Mouse (Mus musculus) neural tube, embryonic 12.5 days (tissue): ENCODE results near the gene Olfr287. TPM values are rescaled to one million over a fixed set of nuclear protein-coding genes. Genes with fewer than 3 reads are reported as not detected.

ENCODE experiments used
- ATAC-seq: fragments of 200-750 bp; cut with Nextera tagmentation; 2 replicates; pipeline ENCODE4 v1.8.0; 2017; ENCODE audit warnings: low read depth, mild to moderate bottlenecking, moderate TSS enrichment, moderate library complexity; ENCODE audit not compliant: low FRiP score
- H3K27ac ChIP-seq: fragments of 300-500 bp; sonication (generic); 2 replicates; pipeline ENCODE4 v1.5.1; 2016
- H3K27me3 ChIP-seq: fragments of 300-500 bp; sonication (generic); replicated peaks from 2 replicates; pipeline ENCODE4 v1.6.1; 2016; ENCODE audit warnings: mild to moderate bottlenecking
- H3K36me3 ChIP-seq: fragments of 300-500 bp; sonication (generic); 2 replicates; pipeline ENCODE4 v1.6.1; 2016; ENCODE audit warnings: mild to moderate bottlenecking
- H3K4me1 ChIP-seq: fragments of 300-500 bp; sonication (generic); 2 replicates; pipeline ENCODE4 v1.6.1; 2016
- H3K4me2 ChIP-seq: fragments of 300-500 bp; sonication (generic); replicated peaks from 2 replicates; pipeline ENCODE4 v1.6.1; 2016; ENCODE audit warnings: mild to moderate bottlenecking
- H3K4me3 ChIP-seq: fragments of 300-500 bp; sonication (generic); 2 replicates; pipeline ENCODE4 v1.5.1; 2016
- H3K9ac ChIP-seq: fragments of 300-500 bp; sonication (generic); 2 replicates; pipeline ENCODE4 v1.6.1; 2016; ENCODE audit warnings: mild to moderate bottlenecking
- H3K9me3 ChIP-seq: fragments of 300-500 bp; sonication (generic); 2 replicates; pipeline ENCODE4 v1.6.1; 2016; ENCODE audit warnings: mild to moderate bottlenecking
- WGBS: fragments of 180-500 bp; shearing (Covaris S2); methylation state at CpG from one replicate; pipeline ENCODE4 v1.1.7; 2016; 5-methylcytosine and 5-hydroxymethylcytosine counted together
- polyA plus RNA-seq: library from polyadenylated mRNA; unstranded; fragments of >200 nt; fragmentation: Nextera tagmentation; extraction: Ambion mirVana; gene quantifications from 2 replicates; pipeline ENCODE4 v1.2.1, GENCODE M21; 2016

The Olfr287 gene
- polyA plus RNA-seq, result 0.15 TPM in 1 of 2 replicates, not detected in the other

- no peak within 1 kb of the TSS for H3K4me3 ChIP-seq
- H3K4me2 ChIP-seq, result no peak within 1 kb of the TSS
- no peaks in the 10 kb centered on the region for H3K27me3 ChIP-seq
- H3K36me3 ChIP-seq, result no peaks in the 10 kb centered on the region
- H3K9me3 ChIP-seq, result no peaks in the 10 kb centered on the region
- no peak for ATAC-seq
- no peaks in the 10 kb centered on the region for H3K4me1 ChIP-seq
- 80% methylated on average over 4 of the region's 4 CpGs for WGBS
- no peak within 1 kb of the TSS for H3K27ac ChIP-seq
- no peak within 1 kb of the TSS for H3K9ac ChIP-seq
These were observed at the start of gene Olfr287, which contains the start of gene Gm44579 for GRCm38 (mm10) chr15:98220877-98221276. Gene Olfr287, minus strand, starts transcription at chr15:98221056. Gene Gm44579, minus strand, starts transcription at chr15:98220977.

- Histone ChIP-seq H3K4me3 (no peak overlapping the region), H3K9ac (no peak overlapping the region), H3K36me3 (no peaks in the 10 kb centered on the region), H3K9me3 (no peaks in the 10 kb centered on the region), H3K4me2 (no peak overlapping the region), H3K27ac (no peak overlapping the region), H3K4me1 (no peaks in the 10 kb centered on the region), H3K27me3 (no peaks in the 10 kb centered on the region)
- WGBS, result 87% methylated on average over 7 of the region's 7 CpGs
- ATAC-seq, result no peak
These were observed 36.9 kb upstream of the Olfr287 start for GRCm38 (mm10) chr15:98257776-98258175.

- H3K27me3 ChIP-seq, result no peaks in the 10 kb centered on the region
- no peak within 1 kb of the TSS for H3K9ac ChIP-seq
- no peaks in the 10 kb centered on the region for H3K4me1 ChIP-seq
- H3K27ac ChIP-seq, result no peak within 1 kb of the TSS
- H3K4me3 ChIP-seq, result no peak within 1 kb of the TSS
- 85% methylated on average over 8 of the region's 8 CpGs for WGBS
- H3K9me3 ChIP-seq, result no peaks in the 10 kb centered on the region
- H3K36me3 ChIP-seq, result no peaks in the 10 kb centered on the region
- H3K4me2 ChIP-seq, result no peak within 1 kb of the TSS
- ATAC-seq, result no peak
These were observed 36.3 kb upstream of the Olfr287 start, which contains the start of gene H1fnt for GRCm38 (mm10) chr15:98257193-98257592. Gene H1fnt, minus strand, starts transcription at chr15:98257293.

DNA sequence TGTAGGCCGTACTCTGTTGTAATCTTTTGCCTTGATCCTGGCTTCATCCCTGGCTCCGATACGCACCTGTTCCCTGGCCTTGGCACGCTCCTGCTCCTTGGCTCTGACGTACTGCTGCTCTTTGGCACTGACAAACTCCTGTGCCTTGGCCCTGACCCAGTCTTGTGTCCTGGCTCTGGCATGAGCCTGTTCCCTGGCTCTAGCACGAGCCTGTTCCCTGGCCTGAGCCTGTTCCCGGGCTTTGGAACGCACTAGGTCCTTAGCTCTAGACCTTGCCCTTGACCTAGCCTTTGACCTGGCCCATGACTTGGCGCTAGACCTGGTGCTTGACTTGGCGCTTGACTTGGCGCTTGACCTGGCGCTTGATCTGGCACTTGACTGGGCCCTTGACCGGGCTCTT lies 35.4 kb upstream of the Olfr287 start:
- 96% methylated on average over 13 of the region's 13 CpGs for WGBS
- Histone ChIP-seq H3K9me3 (no peaks in the 10 kb centered on the region), H3K4me2 (no peak overlapping the region), H3K36me3 (no peaks in the 10 kb centered on the region), H3K27ac (no peak overlapping the region), H3K9ac (no peak overlapping the region), H3K27me3 (no peaks in the 10 kb centered on the region), H3K4me1 (no peaks in the 10 kb centered on the region), H3K4me3 (no peak overlapping the region)
- ATAC-seq, result no peak

DNA sequence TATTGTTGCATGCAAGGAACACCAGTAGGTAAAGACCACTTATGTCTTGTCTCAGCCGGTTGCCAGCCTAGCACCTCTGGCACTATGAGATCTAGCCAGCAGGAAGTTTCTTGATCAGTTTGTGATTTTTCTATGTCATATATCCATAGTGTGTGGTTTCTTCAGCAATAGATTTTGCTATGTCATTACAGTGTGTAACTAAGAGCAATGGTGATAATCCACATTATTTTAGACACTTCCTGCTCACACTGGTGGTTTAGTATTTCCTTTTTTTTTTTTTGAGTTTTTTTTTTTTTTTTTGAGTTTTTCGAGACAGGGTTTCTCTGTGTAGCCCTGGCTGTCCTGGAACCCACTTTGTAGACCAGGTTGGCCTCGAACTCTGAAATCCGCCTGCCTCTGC lies 14.6 kb upstream of the Olfr287 start:
- no peaks in the 10 kb centered on the region for H3K36me3 ChIP-seq
- H3K4me3 ChIP-seq, result no peak overlapping the region
- no peaks in the 10 kb centered on the region for H3K27me3 ChIP-seq
- no peak overlapping the region for H3K4me2 ChIP-seq
- H3K9me3 ChIP-seq, result no peaks in the 10 kb centered on the region
- no peak overlapping the region for H3K9ac ChIP-seq
- no peak overlapping the region for H3K27ac ChIP-seq
- WGBS, result 91% methylated on average over 4 of the region's 4 CpGs
- H3K4me1 ChIP-seq, result no peaks in the 10 kb centered on the region
- no peak for ATAC-seq

GRCm38 (mm10) chr15:98234350-98234749 lies 13.5 kb upstream of the Olfr287 start, which contains the start of gene Olfr286:
Gene Olfr286, minus strand, starts transcription at chr15:98234450.
- Histone ChIP-seq H3K27me3 (no peaks in the 10 kb centered on the region), H3K4me2 (no peak within 1 kb of the TSS), H3K4me1 (no peaks in the 10 kb centered on the region), H3K36me3 (no peaks in the 10 kb centered on the region), H3K27ac (no peak within 1 kb of the TSS), H3K9me3 (no peaks in the 10 kb centered on the region), H3K4me3 (no peak within 1 kb of the TSS), H3K9ac (no peak within 1 kb of the TSS)
- WGBS, result 85% methylated on average over 4 of the region's 4 CpGs
- no peak for ATAC-seq

- no peak for ATAC-seq
- H3K36me3 ChIP-seq, result no peaks in the 10 kb centered on the region
- no peak overlapping the region for H3K4me3 ChIP-seq
- no peak overlapping the region for H3K27ac ChIP-seq
- no peaks in the 10 kb centered on the region for H3K4me1 ChIP-seq
- no peak overlapping the region for H3K9ac ChIP-seq
- no peak overlapping the region for H3K4me2 ChIP-seq
- WGBS, result 77% methylated on average over 7 of the region's 7 CpGs
- H3K27me3 ChIP-seq, result no peaks in the 10 kb centered on the region
- H3K9me3 ChIP-seq, result no peaks in the 10 kb centered on the region
These were observed 5.2 kb upstream of the Olfr287 start for GRCm38 (mm10) chr15:98226096-98226495.

- Histone ChIP-seq H3K9me3 (no peaks in the 10 kb centered on the region), H3K4me1 (no peaks in the 10 kb centered on the region), H3K4me2 (0 out of 2 replicates have a peak overlapping the region, but pooled peaks have one; percentile 16), H3K4me3 (no peak overlapping the region), H3K27ac (no peak overlapping the region), H3K27me3 (no peaks in the 10 kb centered on the region), H3K9ac (no peak overlapping the region), H3K36me3 (no peaks in the 10 kb centered on the region)
- ATAC-seq, result no peak
- 46% methylated on average over 16 of the region's 16 CpGs for WGBS
These were observed 4.8 kb upstream of the Olfr287 start for GRCm38 (mm10) chr15:98225610-98226009.

DNA sequence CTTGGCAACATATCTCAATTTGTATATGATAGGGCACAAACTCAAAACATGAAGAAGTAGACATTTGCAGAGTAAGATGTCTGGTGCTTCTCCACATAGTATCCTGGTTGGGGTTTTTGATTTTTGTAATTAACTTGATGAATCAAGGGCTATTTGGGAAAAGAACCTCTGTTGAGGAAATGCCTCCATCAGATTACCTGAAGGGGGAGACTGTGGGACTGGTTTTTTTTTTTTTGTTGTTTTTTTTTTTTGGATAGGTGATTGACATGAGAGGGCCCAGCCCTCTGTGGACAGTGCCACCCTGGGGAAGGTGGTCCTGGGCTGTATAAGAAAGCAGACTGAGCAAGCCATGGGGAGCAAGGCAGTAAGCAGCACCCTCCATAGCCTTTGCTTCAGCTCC lies 1.5 kb upstream of the Olfr287 start:
- Histone ChIP-seq H3K9ac (no peak overlapping the region), H3K27ac (no peak overlapping the region), H3K27me3 (no peaks in the 10 kb centered on the region), H3K4me1 (no peaks in the 10 kb centered on the region), H3K4me2 (no peak overlapping the region), H3K9me3 (no peaks in the 10 kb centered on the region), H3K4me3 (no peak overlapping the region), H3K36me3 (no peaks in the 10 kb centered on the region)
- ATAC-seq, result no peak

GRCm38 (mm10) chr15:98214130-98214529 lies 6.7 kb downstream of the Olfr287 start:
- Histone ChIP-seq H3K36me3 (no peaks in the 10 kb centered on the region), H3K4me2 (no peak overlapping the region), H3K9ac (no peak overlapping the region), H3K27ac (no peak overlapping the region), H3K4me3 (no peak overlapping the region), H3K9me3 (no peaks in the 10 kb centered on the region), H3K4me1 (no peaks in the 10 kb centered on the region), H3K27me3 (no peaks in the 10 kb centered on the region)
- 68% methylated on average over 5 of the region's 5 CpGs for WGBS
- no peak for ATAC-seq

GRCm38 (mm10) chr15:98213336-98213870 lies 7.5 kb downstream of the Olfr287 start:
- no peaks in the 10 kb centered on the region for H3K36me3 ChIP-seq
- no peaks in the 10 kb centered on the region for H3K27me3 ChIP-seq
- ATAC-seq, result no peak
- H3K4me1 ChIP-seq, result no peaks in the 10 kb centered on the region
- no peak overlapping the region for H3K27ac ChIP-seq
- H3K4me2 ChIP-seq, result no peak overlapping the region
- WGBS, result 87% methylated on average over 5 of the region's 5 CpGs
- no peak overlapping the region for H3K9ac ChIP-seq
- H3K9me3 ChIP-seq, result no peaks in the 10 kb centered on the region
- no peak overlapping the region for H3K4me3 ChIP-seq

GRCm38 (mm10) chr15:98209676-98210075 lies 11.2 kb downstream of the Olfr287 start:
- H3K27me3 ChIP-seq, result no peaks in the 10 kb centered on the region
- no peaks in the 10 kb centered on the region for H3K4me1 ChIP-seq
- no peak overlapping the region for H3K4me2 ChIP-seq
- no peak for ATAC-seq
- no peaks in the 10 kb centered on the region for H3K36me3 ChIP-seq
- 80% methylated on average over 7 of the region's 7 CpGs for WGBS
- no peaks in the 10 kb centered on the region for H3K9me3 ChIP-seq
- no peak overlapping the region for H3K9ac ChIP-seq
- no peak overlapping the region for H3K27ac ChIP-seq
- H3K4me3 ChIP-seq, result no peak overlapping the region

- no peak within 1 kb of the TSS for H3K27ac ChIP-seq
- H3K4me3 ChIP-seq, result no peak within 1 kb of the TSS
- H3K27me3 ChIP-seq, result no peaks in the 10 kb centered on the region
- no peaks in the 10 kb centered on the region for H3K36me3 ChIP-seq
- no peaks in the 10 kb centered on the region for H3K9me3 ChIP-seq
- H3K4me2 ChIP-seq, result no peak within 1 kb of the TSS
- no peak for ATAC-seq
- H3K4me1 ChIP-seq, result no peaks in the 10 kb centered on the region
- 72% methylated on average over 3 of the region's 3 CpGs for WGBS
- H3K9ac ChIP-seq, result no peak within 1 kb of the TSS
These were observed 25.4 kb downstream of the Olfr287 start, which contains the start of gene Olfr288 for GRCm38 (mm10) chr15:98195442-98195841. Gene Olfr288, minus strand, starts transcription at chr15:98195542.
